Mouse (Mus musculus): ENCODE data around the gene Cobl.

Cobl gene

DNA sequence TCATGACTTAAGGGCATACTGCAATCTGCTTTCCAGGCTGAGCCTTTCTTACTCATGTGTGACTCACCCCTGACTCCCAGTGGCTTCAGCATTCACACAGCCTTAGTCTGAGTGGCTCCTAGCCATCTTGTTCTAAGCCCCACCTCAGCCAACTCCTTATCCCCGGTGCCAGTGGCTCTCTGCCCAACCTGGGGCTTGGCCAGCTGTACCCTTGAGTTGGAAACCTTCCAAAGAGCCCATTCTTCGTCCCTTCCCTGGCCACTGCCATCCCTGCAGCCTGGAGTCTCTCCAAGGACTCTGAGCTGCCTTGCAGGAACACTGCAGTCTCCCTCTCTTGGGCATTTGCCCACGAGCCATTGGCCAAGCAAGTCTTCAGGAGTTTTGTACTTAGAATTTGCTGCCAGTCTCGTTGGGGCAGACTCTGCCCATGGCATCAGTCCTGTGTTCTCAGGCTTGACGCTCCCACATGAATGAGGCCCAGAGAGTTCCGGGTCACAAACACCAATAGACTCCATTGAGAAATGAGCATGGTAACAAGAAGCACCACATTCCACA is 233.2 kb downstream of the Cobl start:
- no peak for DNase-seq (ENCODE audit: low read depth, low spot score)

DNA sequence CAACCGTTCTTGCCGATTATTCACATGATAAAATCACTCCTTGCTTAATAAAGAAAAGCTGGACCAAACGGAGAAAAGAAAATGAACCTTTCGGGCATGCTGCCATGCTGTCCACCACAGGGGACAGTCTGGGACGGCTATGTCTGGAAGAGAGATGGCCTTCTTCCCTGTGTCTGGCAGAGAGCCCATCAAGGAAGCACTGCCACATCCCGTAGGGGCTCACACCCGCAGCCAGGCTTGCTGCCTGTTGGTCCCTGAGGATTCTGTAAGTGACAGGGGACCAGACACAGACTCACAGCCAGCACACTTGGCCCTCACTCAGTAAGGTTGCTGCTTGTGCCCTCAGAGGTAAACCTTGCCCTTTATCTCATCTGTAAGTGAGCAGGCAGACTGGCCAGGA is 235.3 kb downstream of the Cobl start:
- DNase-seq (ENCODE audit: low read depth, low spot score) = no peak

DNA sequence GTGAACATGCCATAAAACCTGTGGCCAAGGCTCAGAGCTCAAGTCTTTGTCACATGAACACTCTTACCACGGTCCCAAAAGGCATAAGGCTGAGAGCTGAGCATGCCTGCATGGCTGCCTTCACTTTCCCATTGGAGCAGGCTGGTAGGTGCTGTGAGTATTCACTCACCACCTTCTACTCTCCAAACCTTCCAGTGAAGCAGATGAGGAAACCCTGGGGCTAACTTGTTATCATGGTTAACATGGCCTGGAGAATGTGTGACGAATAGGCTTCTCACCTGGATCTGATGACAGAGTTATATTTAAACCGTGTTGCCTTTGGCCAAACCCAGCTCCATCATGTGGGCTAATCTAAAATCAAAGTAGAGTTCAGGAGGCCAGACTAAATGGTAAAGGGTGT is 237.4 kb downstream of the Cobl start:
- no peak for DNase-seq (ENCODE audit: low read depth, low spot score)

DNA sequence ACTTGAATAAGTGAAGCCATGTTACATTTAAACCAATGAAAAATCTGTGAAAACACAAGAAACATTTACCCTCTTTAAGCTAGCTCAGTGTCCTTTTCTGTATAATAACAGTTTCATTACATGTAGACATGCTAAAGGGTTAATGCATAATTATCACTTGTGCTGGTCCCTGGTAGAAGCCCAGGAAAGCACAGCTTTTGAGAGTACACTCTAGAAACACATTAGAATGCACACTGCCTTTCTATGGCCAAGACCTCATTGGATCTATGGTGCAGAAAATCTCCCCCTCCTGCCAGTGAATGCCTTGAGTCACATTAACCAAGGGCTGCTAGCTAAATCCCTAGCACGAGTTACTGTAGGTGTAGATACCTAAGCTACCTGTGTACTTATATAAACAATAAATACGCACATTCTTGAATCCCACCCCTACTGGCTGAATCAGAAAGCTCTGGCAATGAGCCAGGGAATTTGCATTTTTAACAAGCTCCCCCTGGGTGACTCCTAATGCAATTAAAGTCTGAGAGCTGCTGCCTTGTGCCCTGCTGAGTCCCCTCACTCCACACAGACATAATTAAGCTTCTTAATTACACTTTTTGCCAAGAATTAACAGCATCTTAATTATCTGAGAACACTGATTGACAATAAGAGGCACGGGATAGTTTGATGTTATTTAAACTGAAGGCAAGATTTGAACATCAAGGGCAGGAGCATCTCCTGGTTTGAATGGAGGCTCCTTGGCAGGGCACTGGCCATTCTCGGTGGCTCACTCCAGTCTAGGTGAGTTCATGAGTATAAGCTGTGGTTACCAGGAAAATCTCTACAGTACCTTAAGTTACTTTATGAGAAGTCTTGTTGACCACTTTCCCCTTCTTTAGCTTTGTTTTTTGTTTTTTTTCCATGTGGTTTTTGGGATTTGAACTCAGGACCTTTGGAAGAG is 244.9 kb downstream of the Cobl start:
- no peak for DNase-seq (ENCODE audit: low read depth, low spot score)

DNA sequence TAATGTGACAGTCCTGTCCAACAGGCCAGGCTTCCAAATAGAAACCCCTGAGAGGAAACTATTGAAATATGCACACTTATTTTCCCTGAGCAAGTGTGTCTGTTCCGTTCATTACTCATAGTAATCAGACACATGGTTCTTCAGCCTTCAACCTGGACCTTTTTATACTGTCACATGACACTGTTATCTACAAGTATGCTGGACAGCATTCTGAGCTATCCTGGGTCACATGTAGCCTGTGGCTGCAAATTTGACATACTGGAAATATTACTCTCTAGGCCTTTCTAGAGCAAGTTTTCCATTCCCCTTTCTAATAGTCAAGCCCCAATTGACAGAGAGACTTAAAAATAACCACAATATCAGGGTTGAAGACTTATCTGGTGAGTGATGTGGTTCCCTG is 247.9 kb downstream of the Cobl start:
- no peak for DNase-seq (ENCODE audit: low read depth, low spot score)

DNA sequence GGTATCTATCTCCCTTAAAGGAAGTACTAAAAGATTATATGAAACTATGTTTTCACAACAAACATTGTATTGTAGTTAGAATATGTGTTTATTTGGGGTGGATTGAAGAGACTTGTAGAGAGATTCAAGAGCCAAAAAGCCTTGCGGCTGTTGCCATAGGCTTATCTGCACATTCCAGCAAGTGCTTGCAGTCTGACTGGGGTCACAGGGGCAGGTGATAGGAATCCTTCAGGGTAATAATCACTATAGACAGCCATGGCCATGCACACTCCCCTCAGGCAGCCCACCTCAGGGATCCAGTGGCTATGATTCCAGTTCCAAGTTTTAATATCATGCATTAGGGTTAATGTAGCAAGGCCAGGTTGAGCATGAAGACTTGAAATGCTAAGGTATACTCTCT is 249.2 kb downstream of the Cobl start:
- DNase-seq (ENCODE audit: low read depth, low spot score) = no peak

DNA sequence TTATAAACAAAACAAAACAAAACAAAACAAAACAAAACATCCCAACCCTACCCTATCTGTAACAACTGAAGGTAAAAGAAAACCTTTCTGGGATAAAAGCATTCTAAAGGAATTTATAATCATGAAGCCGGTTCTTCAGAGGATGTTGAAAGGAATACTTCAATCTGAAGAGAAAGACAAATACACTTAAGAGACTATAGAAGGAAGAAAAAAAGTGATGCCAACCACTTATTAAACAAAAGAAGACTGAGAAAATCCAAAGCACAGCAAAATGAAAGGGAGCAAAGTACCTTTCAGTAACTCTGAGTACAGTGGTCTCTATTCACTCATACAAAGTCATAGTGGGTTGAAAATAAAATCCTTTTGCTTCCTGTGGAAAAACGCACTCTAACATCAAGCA is 256.2 kb downstream of the Cobl start:
- DNase-seq (ENCODE audit: low read depth, low spot score) = no peak

DNA sequence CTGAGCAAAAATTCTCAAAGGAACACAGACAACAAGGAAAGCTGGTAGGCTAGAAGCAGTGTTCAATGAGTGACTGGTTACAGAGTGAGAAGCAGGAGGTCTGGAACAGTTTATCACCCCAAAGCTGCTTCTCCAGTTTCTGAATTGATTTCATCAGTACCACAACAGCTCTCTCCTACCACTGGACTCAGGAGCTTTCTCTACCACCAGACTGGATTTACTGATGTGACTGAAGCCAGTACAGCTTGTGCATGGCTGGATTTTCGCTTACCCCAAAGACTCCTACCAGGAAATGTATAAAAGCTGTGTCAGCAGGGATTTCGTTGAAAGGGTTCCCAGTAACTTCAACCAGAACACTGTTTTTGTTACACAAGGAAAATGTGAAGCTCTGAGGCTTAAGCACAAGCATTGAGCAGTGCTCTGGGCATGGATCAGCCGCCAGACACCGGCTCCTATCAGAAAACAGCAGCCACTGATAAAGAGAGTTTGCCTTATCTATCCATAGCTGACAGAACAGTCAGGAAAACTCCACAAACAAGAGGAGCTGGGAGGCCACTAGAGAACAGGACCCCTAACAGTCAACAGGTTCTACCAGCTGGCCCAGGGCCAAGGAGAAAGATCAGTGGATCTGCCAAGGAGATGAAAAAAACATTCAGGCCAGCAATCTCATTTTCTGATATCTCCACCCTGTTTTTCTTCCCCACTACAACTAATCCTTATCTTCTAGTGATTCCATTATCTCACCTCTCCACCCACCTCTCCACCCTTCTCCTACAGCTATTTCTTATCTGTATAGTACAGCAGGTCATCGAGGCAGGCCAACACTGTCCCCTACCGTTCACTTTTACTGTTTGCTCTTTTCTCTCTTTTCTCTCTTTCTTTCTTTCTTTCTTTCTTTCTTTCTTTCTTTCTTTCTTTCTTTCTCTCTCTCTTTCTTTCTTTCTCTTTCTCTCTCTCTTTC is 259.3 kb downstream of the Cobl start:
- DNase-seq (ENCODE audit: low read depth, low spot score) = no peak

DNA sequence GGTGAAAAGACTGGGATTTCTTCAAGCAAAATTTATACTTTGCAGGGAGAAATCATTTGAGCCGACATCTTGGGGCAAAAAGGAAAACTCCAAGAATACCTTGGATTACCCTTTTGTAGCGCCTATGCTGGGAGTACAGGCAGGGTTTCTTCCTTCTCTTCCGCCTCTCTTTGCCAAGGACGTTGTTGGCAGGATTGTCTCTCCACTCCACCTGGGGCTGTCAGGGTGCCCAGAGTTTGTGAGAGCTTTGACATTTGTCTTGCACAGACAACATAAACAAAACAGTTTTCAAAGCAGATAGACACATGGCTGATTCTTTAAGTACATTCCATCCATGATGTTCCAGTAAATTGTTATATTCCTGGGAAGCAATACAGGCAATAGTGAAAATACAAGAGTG is 265.3 kb downstream of the Cobl start:
- DNase-seq (ENCODE audit: low read depth, low spot score) = no peak

DNA sequence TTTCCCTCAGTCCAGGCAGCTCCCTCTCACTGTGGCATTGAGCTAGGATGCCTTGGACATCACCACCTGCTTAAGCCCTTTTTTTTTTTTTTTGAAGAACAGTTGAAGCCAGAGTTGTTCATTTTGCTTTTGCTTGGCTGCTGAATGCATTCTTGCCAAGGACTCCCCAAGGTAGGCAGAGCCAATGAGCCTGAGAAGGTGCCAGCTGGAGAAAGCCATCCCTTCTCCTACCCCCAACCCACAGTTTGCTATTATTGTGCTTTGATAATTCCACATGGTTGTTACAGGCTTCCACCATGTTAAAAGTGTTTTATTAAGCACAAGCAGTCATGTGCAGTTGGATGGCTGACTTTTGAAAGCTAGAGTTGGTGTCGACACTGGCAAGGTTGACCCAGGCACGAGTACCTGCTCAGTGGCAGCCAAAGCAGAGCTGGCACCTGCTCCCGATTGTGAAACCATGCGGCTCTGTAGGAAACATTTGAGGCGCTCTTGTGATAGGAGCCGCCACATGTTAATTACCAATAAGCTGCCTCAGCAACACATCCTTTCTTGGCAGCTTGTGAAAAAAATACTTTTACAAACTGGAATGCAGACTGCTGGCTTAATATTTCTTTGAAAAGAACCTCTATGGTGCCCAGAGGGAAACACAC is 265.9 kb downstream of the Cobl start:
- DNase-seq (ENCODE audit: low read depth, low spot score) = no peak

DNA sequence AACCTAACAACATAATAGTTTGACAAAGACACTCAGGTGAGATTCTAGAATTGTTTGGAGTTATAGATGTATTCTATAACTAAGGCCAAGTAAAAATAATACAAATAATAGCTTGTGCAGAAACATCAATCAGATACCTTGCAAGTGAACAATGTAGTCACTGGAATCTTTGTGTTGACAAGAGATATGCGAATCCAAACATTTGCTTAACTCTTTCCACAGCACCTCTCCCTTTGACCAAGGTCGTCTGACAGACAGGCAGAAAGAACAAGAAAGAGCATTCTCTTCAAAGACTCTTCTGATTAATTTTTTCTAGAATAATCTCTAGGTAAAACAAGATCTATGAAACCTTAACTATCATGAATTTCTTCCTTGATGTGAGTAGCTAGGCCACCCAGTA is 266.7 kb downstream of the Cobl start:
- no peak for DNase-seq (ENCODE audit: low read depth, low spot score)

DNA sequence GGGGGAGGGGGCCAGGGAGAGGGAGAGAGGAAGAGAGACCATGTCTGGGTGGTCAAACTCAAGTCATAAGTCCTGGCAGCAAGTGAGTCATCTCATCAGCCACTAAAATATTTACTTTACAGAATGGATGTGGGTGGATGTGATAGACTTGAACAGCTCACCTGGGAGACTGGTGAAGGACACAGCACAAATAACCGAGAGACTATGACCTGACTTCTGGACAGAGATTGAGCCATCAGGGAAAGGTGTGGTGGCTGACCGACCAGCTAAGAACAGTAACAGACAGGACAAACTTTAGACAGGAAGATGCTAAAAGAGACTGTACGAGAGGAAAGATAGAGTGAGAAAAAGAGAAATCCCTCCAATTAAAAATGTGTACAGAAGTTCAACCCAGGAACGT is 267.2 kb downstream of the Cobl start:
- no peak for DNase-seq (ENCODE audit: low read depth, low spot score)

DNA sequence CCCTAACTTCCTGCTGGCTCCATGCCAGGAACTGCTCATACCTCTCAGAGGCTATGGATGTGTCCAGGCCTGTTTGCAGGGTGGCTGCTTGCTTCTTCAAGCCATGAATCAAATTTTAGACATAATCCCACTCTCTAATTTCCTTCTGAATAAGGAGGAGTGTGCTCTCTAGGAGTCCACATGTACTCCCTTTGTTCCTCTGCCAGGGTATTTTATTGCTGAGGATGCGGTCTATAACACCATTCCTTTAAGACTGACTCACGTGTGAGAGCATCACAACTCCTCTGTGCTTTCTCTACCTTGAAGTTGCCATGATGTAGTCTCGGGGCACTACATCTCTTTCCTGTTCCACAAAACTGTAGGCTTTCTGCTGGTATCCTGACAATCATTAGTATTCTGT is 269.4 kb downstream of the Cobl start:
- DNase-seq (ENCODE audit: low read depth, low spot score) = no peak

DNA sequence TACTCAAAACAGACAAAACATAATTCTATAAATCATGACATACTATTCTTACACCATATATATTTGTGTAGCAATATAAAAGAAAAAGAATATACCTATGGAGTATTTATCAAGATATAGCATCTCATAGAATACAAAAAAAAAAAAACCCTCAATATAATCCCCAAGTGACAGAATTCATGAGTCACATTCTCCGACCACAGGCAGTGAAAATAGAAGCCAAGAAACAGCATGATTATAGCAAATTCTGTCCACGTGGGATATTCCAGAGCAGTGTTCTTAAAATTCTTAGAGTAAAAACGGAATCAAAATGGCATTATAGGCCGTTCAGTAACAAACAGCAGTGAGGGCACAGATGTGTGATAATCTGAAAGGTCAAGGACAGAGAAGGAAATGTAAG is 271.4 kb downstream of the Cobl start:
- no peak for DNase-seq (ENCODE audit: low read depth, low spot score)

DNA sequence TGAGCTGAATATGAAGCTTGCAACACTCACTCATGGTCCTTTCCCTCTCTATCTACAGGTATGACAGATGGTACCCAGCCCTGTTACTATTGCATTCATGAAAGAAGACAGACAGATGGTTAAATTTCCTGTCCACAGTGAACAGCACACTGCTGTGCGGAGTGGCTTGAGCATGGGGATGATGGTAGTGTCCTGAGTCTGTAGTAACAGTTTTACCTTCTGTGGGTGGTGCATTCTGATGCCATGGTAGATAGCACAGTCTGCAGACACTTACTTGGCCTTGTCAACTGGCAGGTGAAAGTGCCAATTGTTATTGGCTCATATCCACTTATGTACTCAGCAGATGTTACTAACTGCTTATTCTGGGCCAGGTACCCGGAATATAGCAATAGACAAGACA is 273.4 kb downstream of the Cobl start:
- no peak for DNase-seq (ENCODE audit: low read depth, low spot score)

DNA sequence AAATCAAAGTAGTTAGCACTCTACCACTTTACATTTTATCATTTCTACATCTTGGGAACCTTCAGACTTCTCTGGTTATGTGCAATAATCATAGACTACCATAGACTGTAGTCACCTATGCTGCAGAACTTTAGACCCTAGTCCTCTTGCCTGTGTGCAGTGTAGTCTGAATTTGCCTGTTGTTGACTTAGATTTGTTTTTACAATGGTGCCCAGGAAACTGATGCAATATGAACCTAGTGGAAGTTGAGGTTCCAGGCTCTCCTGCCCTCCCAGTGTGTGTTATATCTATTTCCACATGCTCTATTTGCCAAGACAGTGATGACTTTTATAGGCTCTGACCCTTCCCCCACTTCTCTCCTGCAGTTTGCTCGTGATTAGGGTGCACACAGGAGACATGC is 274.3 kb downstream of the Cobl start:
- no peak for DNase-seq (ENCODE audit: low read depth, low spot score)
